Mouse (Mus musculus) A20 (cell line): ENCODE results near the gene Usp50.

Experiments
- DNase-seq: peaks from one replicate; pipeline ENCODE4 v3.0.0-alpha.2; 2011; ENCODE audit warnings: low read depth, low spot score

Gene Usp50

DNA sequence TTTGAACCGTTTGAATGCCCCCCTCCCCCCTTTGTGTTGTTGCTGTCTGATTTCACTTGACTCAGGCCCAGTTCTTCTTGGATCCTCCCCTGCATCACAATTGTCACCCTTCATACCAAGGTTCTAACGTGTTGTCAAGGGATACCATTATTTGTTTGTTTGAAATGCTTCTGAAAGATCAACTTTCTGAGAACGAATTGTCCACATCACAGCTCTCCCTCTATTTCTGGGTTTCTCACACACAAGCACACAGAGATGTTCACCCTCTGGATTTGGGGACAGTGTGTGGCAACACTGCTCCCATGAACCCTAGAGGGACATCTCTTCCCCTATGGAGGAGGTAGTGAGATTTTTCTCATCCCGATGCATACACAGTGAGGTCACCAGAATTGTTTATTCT is at the start of gene Usp50:
Gene Usp50, minus strand, starts transcription at position 101 of the 400 bp plus-strand sequence.
- DNase-seq, result no peak

DNA sequence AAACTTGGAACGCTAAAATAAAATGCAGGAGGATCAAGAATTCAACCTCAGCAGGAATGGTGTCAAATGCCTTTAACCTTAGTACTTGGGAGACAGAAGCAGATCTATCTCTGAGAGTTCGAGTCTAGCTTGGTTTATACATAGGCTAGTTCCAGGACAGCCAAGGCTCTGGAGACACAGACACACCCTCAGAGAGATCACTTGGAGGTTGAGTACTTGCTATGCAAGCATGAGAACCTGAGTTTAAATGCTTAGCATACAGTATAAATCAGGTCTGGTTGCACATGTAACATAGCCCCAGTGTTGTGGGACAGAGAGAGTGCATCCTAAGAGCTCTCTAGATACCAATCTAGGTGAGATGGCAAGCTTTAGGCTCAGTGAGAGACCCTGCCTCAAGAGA is 34.1 kb upstream of the Usp50 start:
- DNase-seq, result no peak

GRCm38 (mm10) chr2:126816644-126817347 is 33.5 kb upstream of the Usp50 start:
- DNase-seq, result no peak

DNA sequence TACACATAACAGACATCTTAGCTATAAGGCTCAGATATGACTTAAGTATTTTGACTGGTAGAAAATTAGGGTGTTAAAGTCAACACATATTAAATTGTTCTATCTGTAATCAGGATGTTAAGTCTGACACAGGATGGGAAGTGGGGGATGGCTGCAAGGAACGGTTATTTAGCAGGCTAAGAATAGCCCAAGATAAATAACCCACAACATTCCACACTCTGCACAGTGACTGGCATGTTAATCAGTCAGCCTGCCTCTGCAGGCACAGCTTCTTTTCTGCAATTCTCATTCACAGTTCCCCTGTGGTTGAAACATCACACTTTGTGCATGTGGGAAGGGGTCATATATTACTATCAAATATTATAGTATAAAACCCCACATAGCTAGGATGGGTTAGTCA is 32.6 kb upstream of the Usp50 start:
- DNase-seq, result no peak

- DNase-seq, result no peak
These were observed 18.7 kb upstream of the Usp50 start for GRCm38 (mm10) chr2:126801980-126802379.

GRCm38 (mm10) chr2:126798455-126798854 is 15.2 kb upstream of the Usp50 start:
- DNase-seq, result no peak

- DNase-seq, result no peak
These were observed 12.4 kb upstream of the Usp50 start for GRCm38 (mm10) chr2:126795708-126796107.

- no peak for DNase-seq
These were observed 9.3 kb upstream of the Usp50 start for GRCm38 (mm10) chr2:126792611-126793010.

DNA sequence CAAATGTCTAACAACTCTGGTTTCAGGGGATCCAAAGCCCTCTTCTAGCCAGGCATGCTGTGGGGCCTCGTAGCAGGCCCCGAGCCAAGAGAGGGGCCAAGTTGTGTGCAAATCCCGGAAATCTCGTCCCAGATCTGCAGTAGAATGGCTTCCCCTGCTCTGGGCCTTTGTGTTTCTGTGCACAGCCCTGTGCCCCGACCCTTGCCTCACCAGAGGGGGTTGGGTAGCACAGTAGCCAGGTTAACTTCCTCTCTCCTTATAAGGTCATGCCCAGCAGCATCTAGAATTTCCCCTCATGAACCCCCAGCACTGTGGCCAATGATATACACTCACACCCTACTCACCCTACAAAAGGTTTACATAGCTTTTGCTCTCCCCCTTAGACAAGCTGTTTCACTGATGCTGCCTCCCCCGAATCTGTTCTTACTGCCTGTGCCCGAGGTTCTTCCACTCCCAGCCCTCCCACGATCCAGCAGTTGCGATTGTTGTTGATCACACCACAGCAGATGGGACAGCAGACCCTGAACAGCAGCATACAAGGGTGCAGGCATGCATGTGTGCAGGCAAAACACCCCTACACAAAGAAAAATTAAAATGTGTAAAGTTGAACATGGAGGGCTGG is 4.6 kb upstream of the Usp50 start:
- no peak for DNase-seq

DNA sequence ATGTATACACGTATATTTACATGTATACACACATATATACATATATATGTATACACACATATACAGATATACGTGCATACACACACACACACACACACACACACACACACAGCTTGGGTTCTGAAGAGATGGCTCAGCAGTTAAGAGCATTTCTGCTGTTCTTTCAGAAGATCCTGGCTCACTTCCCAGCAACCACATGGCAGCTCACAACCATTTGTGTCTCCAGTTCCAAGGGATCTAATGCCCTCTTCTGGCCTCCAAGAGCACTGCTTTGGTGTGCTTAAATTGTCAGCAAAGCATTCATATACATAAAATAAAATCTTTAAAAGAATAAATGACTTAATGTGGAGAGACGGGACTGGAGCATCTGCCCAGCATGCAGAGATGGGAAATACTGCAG is 837 bp downstream of the Usp50 start:
- peak; percentile 45 for DNase-seq

- no peak for DNase-seq
These were observed 1.8 kb downstream of the Usp50 start for GRCm38 (mm10) chr2:126781478-126781877.

- DNase-seq, result no peak
These were observed 3.0 kb downstream of the Usp50 start for GRCm38 (mm10) chr2:126780286-126780685.

DNA sequence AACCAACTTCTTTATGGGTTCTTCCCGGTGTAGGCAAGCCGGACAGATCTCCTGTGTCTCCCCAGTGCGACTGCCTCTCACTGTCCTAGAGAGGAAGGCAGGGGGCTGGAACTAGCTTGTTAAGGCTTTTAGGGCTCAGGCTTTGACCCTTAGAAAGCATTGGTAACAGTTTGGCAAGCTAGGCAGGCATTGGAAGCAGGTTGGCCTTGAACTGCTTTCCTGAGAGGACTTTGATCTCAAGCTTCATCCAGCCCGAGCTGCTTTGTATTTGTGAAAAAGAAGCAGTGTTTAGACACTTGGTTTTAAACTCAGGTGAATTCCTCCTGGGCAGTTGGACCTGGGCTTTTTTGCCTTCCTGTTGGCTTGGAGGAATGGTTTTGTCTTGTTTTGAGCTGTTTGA is 4.5 kb downstream of the Usp50 start:
- no peak for DNase-seq

DNA sequence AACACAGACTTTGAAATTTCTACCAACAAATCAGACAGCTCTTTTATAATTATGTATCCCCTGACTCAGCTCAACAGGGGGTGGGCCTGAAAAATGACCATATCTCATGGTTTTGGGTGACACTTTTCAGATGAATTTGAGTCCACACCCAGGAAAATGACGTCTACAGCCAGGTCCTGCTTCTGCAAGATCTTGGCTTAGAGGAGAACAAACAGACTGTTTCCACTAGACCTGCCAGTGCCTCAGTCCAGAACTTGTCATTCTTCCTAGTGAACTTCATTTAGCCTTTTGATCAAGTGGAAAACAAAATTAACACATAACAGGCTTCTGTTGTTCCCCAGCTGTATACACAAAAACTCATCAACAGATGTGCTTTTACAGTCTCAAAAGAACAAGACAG is 6.9 kb downstream of the Usp50 start:
- no peak for DNase-seq

GRCm38 (mm10) chr2:126775951-126776350 is 7.3 kb downstream of the Usp50 start:
- no peak for DNase-seq

DNA sequence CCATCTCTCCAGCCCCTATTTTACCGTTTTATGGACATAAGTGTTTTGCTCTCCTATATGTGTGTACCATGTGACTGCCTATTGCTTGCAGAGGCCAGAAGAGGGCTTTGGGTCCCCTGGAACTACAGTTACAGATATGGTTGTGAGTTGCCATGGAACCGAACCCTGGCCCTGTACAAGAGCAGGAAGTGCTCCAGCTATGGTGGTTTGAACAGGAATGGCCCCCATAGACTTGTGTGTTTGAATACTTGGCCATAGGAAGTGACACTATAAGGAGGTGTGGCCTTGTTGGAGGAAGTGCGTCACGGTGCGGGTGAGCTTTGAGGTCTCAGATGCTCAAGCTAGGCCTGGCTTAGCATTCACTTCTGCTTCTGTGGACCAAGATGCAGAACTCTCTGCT is 11.1 kb downstream of the Usp50 start:
- DNase-seq, result no peak

DNA sequence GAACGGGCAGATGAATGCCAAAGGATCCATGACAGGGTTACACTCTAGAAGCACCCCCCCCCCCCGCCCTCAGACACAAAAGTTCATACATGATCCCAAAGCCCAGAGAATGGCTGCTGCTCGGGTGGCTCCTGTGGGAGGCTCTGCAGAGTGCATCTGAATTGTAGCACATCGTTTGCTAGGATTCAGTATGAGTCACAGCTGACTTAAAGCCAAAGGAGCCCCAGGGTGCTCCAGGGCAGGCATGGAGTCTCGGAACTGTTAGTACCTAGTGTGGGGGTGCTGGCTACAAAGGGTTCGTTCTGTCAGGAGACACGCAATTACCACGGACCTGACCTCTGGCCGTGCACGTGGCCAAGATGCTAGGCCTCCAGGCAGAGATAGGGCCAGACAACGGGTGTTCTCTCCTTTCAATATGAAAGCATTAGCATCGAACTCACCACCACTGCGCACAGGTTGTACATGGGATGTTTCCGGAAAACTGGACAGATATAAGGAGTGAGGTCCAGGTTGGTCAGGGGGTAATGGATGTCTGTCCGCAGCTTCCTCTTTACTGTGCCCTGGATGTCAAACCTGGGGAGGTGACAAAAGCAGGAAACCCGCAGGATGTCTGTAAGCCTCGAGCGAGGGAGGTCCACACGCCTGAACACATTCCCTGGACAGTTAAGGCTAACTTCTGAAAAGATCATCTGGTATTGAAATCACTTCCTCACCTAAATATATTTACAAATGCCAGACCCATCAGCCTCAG is 13.7 kb downstream of the Usp50 start:
- DNase-seq, result no peak

GRCm38 (mm10) chr2:126768194-126768593 is 15.1 kb downstream of the Usp50 start:
- peak; percentile 23 for DNase-seq

- peak; percentile 24 for DNase-seq
These were observed 15.7 kb downstream of the Usp50 start for GRCm38 (mm10) chr2:126767599-126767998.

GRCm38 (mm10) chr2:126765867-126766582 is 17.2 kb downstream of the Usp50 start:
- DNase-seq, result no peak

DNA sequence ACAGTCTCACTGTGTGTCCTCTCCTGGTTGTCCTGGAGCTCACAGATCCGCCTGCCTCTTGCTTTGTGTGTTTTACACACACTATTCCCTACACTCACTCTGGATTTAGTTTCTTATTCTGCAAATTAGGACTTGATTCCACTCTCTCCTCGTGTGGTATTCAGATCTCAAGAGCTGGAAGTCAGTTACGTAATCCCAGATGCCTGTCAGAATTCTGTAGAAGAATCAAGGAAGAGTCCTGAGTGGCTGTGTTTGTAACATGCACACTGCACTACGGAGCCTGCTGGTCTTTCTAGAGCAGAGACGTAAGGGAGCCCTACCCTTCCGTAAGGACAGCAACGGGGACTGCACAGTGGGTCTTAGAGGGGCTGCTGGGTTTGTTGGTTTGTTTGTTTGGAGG is 23.9 kb downstream of the Usp50 start:
- DNase-seq, result no peak

DNA sequence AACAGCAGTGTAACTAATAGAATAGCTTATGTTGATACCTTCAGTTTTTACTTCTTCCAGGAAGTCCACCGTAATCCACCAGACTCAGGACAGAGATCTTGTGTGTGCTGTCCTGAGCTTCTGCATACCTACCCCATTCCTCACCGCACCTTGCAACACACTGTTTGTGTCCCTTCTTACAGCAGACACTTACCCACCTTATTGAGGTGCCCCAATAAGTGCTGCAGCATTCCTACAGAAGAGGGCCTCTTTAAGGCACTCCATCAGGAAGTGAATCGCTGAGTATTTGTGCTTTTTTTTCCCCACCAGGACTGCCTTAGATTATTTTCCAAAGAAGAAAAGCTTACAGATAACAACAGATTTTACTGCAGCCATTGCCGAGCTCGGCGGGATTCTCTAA is 27.6 kb downstream of the Usp50 start:
- no peak for DNase-seq
